Mouse (Mus musculus) cerebellum, adult 2 months (tissue): Measurements from ENCODE around the gene Gsap. TPM values are rescaled to one million over a fixed set of nuclear protein-coding genes. Genes with fewer than 3 reads are reported as not detected.
A peak's percentile ranks its signal among the peaks of the same experiment; 100 is the strongest.

Experiments
- DNase-seq, 2 experiments: peaks; one replicate each; pipeline ENCODE4 v3.0.0; 2021
- H3K27ac ChIP-seq: fragments of 200-500 bp; 2 replicates; pipeline ENCODE4 v1.5.1; 2012; ENCODE audit warnings: low read length, control low read depth, inconsistent platforms; ENCODE audit not compliant: insufficient read depth
- H3K27me3 ChIP-seq: fragments of 200-500 bp; 2 replicates; pipeline ENCODE4 v1.6.1; 2012; ENCODE audit warnings: inconsistent platforms, mild to moderate bottlenecking, low read length, moderate library complexity; ENCODE audit not compliant: control insufficient read depth, insufficient read depth
- H3K4me1 ChIP-seq: fragments of 200-500 bp; 2 replicates; pipeline ENCODE4 v1.6.1; 2011; ENCODE audit warnings: low read length; ENCODE audit not compliant: control insufficient read depth, insufficient read depth
- H3K4me3 ChIP-seq: fragments of 200-500 bp; replicated peaks from 2 replicates; pipeline ENCODE3; 2011; ENCODE audit warnings: mild to moderate bottlenecking, low read depth, low read length, control low read depth; ENCODE audit not compliant: insufficient read depth
- CTCF ChIP-seq: fragments of 200-500 bp; IDR thresholded peaks from 2 replicates; pipeline ENCODE4 v1.5.1; 2011; ENCODE audit warnings: low read depth, mild to moderate bottlenecking, control low read depth, low read length, moderate library complexity, borderline replicate concordance; ENCODE audit not compliant: insufficient read depth
- POLR2A ChIP-seq: fragments of 200-500 bp; IDR thresholded peaks from 2 replicates; pipeline ENCODE4 v1.6.1; 2011; ENCODE audit warnings: low read length, control low read depth, borderline replicate concordance; ENCODE audit not compliant: insufficient read depth
- WGBS: fragments of 180-500 bp; shearing (Covaris S2); methylation state at CpG from one replicate; pipeline ENCODE4 v1.1.7; 2018; 5-methylcytosine and 5-hydroxymethylcytosine counted together
- polyA plus RNA-seq: library from polyadenylated mRNA; depleted of rRNA; stranded (reverse); fragments of >200 nt; gene quantifications from 2 replicates; pipeline ENCODE4 v1.2.3, GENCODE M21; 2012

Gsap gene
- polyA plus RNA-seq, 1 experiment = 13.9 TPM

DNA sequence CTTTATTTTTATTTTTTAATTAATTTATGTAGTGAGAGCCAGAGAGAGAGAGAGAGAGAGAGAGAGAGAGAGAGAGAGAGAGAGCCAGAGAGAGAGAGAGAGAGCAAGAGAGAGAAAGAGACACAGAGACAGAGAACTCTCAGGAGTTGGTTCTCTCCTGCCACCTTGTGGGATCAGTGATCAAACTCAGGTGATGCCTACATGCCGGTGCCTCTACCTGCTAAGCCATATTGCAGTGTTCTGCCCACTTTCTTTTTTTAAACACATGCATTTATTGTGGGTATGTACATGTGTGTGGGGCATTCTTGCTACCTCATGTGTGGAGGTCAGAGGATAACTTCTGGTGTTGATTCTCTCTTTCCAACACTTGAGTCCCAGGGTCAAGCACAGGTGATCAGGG lies 32.4 kb upstream of the Gsap start:
- TF ChIP-seq POLR2A = no peak
- no peak for TF ChIP-seq CTCF
- Histone ChIP-seq H3K27me3 (no peaks in the 10 kb centered on the region), H3K4me3 (no peak overlapping the region), H3K27ac (no peak overlapping the region), H3K4me1 (no peaks in the 10 kb centered on the region)
- no peak for DNase-seq
- 78% methylated on average over 1 of the region's 1 CpGs for WGBS

GRCm38 (mm10) chr5:21156770-21157169 lies 29.3 kb upstream of the Gsap start:
- no peaks in the 10 kb centered on the region for H3K27me3 ChIP-seq
- H3K27ac ChIP-seq = no peak overlapping the region
- no peak for DNase-seq
- TF ChIP-seq CTCF (no peak), POLR2A (no peak)
- H3K4me1 ChIP-seq = no peaks in the 10 kb centered on the region
- no peak overlapping the region for H3K4me3 ChIP-seq
- 80% methylated on average over 3 of the region's 3 CpGs for WGBS

- H3K4me3 ChIP-seq = no peak overlapping the region
- no peak for TF ChIP-seq POLR2A
- TF ChIP-seq CTCF = no peak
- H3K27ac ChIP-seq = no peak overlapping the region
- no peaks in the 10 kb centered on the region for H3K4me1 ChIP-seq
- no peak for DNase-seq
- no peaks in the 10 kb centered on the region for H3K27me3 ChIP-seq
- WGBS = 82% methylated on average over 3 of the region's 3 CpGs
These were observed 26.5 kb upstream of the Gsap start for GRCm38 (mm10) chr5:21159536-21159935.

DNA sequence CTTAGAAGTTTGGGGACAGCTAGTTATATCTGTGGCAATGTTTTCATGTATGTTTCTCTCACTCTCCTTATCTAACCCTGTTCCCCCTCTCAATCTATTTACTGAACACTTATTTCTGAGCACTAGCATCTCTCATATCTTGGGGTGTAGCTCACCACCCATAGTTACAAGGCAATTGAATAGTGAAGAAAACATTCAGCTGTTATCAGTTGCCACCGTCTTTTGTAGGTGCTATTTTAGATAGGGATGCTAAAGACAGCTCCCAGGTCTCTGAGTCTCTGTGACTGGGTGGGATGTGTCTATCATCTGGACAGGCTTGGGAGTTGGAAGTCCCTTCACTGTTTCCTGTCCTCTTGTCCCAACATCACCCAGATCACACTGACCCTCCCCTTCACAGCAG lies 25.3 kb upstream of the Gsap start:
- Histone ChIP-seq H3K4me3 (no peak overlapping the region), H3K27ac (no peak overlapping the region), H3K4me1 (no peaks in the 10 kb centered on the region), H3K27me3 (no peaks in the 10 kb centered on the region)
- TF ChIP-seq CTCF (no peak), POLR2A (no peak)
- DNase-seq = no peak
- WGBS = 94% methylated on average over 1 of the region's 1 CpGs

- 96% methylated on average over 3 of the region's 3 CpGs for WGBS
These were observed 22.6 kb upstream of the Gsap start for GRCm38 (mm10) chr5:21163421-21163820.

GRCm38 (mm10) chr5:21168689-21169345 lies 17.2 kb upstream of the Gsap start:
- peak; percentile 15 to 29 for DNase-seq
- H3K4me1 ChIP-seq = peaks cover 4% of the 10 kb centered on the region; the same call in 1 of the 2 replicates
- no peak overlapping the region for H3K4me3 ChIP-seq
- WGBS = 34% methylated on average over 8 of the region's 8 CpGs
- no peak overlapping the region for H3K27ac ChIP-seq
- TF ChIP-seq POLR2A (no peak), CTCF (no peak)
- no peaks in the 10 kb centered on the region; the same call in 1 of the 2 replicates for H3K27me3 ChIP-seq

More at GRCm38 (mm10) chr5:21163421-21163820, 22.6 kb upstream of the Gsap start:
- H3K27ac ChIP-seq = no peak overlapping the region
- DNase-seq = no peak
- TF ChIP-seq POLR2A (no peak), CTCF (no peak)
- H3K4me3 ChIP-seq = no peak overlapping the region
- no peaks in the 10 kb centered on the region for H3K4me1 ChIP-seq
- H3K27me3 ChIP-seq = no peaks in the 10 kb centered on the region

DNA sequence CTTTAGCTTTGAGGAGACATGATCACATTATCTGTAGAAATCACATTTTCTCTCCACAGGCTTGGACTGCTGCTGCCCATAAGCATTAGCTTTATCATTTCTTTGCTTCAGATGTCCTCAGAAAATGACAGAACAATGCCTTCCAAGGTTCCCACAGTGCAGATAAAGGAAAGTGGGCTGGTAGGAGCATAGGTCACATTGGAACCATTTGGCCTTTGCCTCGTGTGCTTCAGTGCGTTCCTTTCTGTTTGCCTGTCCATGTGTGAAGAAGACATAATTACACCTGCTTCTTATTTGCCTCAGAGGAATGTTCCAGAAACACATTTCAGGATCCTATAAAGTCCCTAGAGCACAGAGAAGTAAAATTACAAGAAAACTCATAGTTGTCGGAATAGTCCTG lies 16.7 kb upstream of the Gsap start:
- H3K27ac ChIP-seq = no peak overlapping the region
- WGBS = 86% methylated on average over 3 of the region's 3 CpGs
- H3K4me3 ChIP-seq = no peak overlapping the region
- no peaks in the 10 kb centered on the region; the same call in 1 of the 2 replicates for H3K27me3 ChIP-seq
- DNase-seq = no peak
- H3K4me1 ChIP-seq = peaks cover 4% of the 10 kb centered on the region; the same call in 1 of the 2 replicates
- TF ChIP-seq CTCF = no peak
- TF ChIP-seq POLR2A = no peak

- Histone ChIP-seq H3K27ac (no peak overlapping the region), H3K4me3 (no peak overlapping the region), H3K27me3 (no peaks in the 10 kb centered on the region; the same call in 1 of the 2 replicates), H3K4me1 (peaks cover 4% of the 10 kb centered on the region; the same call in 1 of the 2 replicates)
- TF ChIP-seq POLR2A (no peak), CTCF (no peak)
- DNase-seq = no peak
- 95% methylated on average over 1 of the region's 1 CpGs for WGBS
These were observed 16.2 kb upstream of the Gsap start for GRCm38 (mm10) chr5:21169877-21170276.
